ENCODE assay signal across 7 mouse cellular contexts in the genomic region with DNA sequence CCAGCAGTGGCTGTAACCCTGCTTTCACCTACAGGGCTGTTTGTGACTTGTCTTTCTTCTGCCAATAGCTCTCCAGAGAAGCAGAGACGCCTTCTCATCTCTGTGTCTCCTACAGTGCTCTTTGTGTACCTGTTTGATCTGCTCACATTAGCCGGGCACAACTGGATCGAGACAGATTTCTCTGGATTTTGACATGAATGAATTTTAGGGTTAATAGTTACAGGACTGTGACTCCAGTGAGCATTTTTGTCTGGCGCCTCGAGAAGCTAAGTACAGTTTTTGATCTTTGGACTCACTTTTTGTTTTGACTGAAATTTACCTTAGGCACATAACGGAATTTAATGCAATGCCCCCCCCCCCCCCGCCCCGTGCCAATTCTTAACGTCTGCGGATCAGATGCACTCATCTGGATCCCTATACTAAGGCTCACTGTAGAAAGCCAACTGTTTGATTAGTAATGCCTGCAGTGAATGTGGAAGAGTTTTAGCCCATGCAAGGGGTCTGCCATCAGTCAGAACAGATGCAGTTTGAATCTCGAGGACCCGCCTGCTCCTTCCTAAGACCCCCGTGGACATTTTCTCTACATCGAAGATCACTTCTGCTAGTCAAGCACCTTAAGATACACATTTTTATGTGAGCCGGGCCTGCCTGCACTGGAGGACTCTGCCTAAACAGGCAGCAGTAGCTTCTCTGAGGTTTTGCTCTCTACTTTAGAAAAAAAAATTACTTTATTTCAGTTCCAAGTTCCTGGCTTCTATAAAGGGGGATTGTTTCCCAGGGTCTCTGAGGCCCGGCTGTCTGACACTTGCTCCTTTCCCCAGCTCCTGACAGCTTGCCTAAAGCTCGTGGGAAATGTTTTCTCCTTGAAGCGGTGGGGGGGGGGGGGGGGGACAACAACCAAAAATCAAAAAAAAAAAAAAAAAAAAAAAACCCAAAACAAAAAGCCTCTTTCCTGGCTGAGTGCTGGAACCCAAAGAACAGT. TPM values are rescaled to one million over a fixed set of nuclear protein-coding genes. Genes with fewer than 3 reads are reported as not detected.
A peak's percentile ranks its signal among the peaks of the same experiment; 100 is the strongest.
DNase-seq lines count a peak whose midpoint lies in the region; ATAC-seq lines count a peak whose summit lies in the region.

No protein-coding gene starts in this region.

- H3K27me3 ChIP-seq in lung, embryonic 16.5 days (ENCODE audit: control insufficient read depth, insufficient read depth, low read depth, low read length), result no peaks in the 10 kb centered on the region
- H3K27me3 ChIP-seq in hindbrain, embryonic 10.5 days (ENCODE audit: insufficient read depth, poor library complexity, severe bottlenecking), result no peaks in the 10 kb centered on the region
- H3K27me3 ChIP-seq in stomach, embryonic 15.5 days (replicated peaks), result no peaks in the 10 kb centered on the region

- no peak for ATAC-seq in lung, embryonic 16.5 days (ENCODE audit: low read depth)
- no peak for ATAC-seq in stomach, embryonic 15.5 days (ENCODE audit: insufficient read depth, low FRiP score, low read depth)

- H3K27ac ChIP-seq in lung, embryonic 16.5 days (ENCODE audit: low read length), result peak overlapping the region; percentile 74
- peak overlapping the region; percentile 83 for H3K27ac ChIP-seq in hindbrain, embryonic 10.5 days
- H3K27ac ChIP-seq in stomach, embryonic 15.5 days, result peak overlapping the region; percentile 11; the same call in 1 of the 2 replicates

- peak overlapping the region; percentile 12; the same call in 1 of the 2 replicates for H3K9ac ChIP-seq in lung, embryonic 16.5 days (ENCODE audit: low read length)
- H3K9ac ChIP-seq in stomach, embryonic 15.5 days, result no peak overlapping the region

- WGBS in lung, embryonic 16.5 days, result 61% methylated on average over 17 of the region's 18 CpGs
- 69% methylated on average over 18 of the region's 18 CpGs for WGBS in hindbrain, embryonic 10.5 days
- WGBS in stomach, embryonic 15.5 days, result 53% methylated on average over 18 of the region's 18 CpGs

- DNase-seq in lung, adult 18-20 months, result no peak
- no peak for DNase-seq in hindbrain, embryonic 10.5 days (ENCODE audit: low spot score)
- peak; percentile 73 to 87 for DNase-seq in kidney, postnatal 36 days
- no peak for DNase-seq in embryo, embryonic 11 days
- DNase-seq in cerebellum, postnatal 4 days (ENCODE audit: low spot score in 2 of 2), result no peak

- H3K9me3 ChIP-seq in lung, embryonic 16.5 days (ENCODE audit: control insufficient read depth, low read length), result no peaks in the 10 kb centered on the region
- no peaks in the 10 kb centered on the region for H3K9me3 ChIP-seq in hindbrain, embryonic 10.5 days
- H3K9me3 ChIP-seq in stomach, embryonic 15.5 days, result no peaks in the 10 kb centered on the region

- H3K4me2 ChIP-seq in lung, embryonic 16.5 days (ENCODE audit: low read depth, low read length), result peak overlapping the region; percentile 44
- peak overlapping the region; percentile 33 for H3K4me2 ChIP-seq in stomach, embryonic 15.5 days

- peak overlapping the region; percentile 29 for H3K4me3 ChIP-seq in lung, embryonic 16.5 days (ENCODE audit: low read length)
- no peak overlapping the region for H3K4me3 ChIP-seq in hindbrain, embryonic 10.5 days
- H3K4me3 ChIP-seq in stomach, embryonic 15.5 days (replicated peaks), result no peak overlapping the region

- H3K36me3 ChIP-seq in lung, embryonic 16.5 days (ENCODE audit: control insufficient read depth, insufficient read depth, low read length), result no peaks in the 10 kb centered on the region
- no peaks in the 10 kb centered on the region for H3K36me3 ChIP-seq in hindbrain, embryonic 10.5 days
- H3K36me3 ChIP-seq in stomach, embryonic 15.5 days, result no peaks in the 10 kb centered on the region

- peaks cover 14% of the 10 kb centered on the region for H3K4me1 ChIP-seq in lung, embryonic 16.5 days (replicated peaks; ENCODE audit: control insufficient read depth, insufficient read depth, low read length)
- H3K4me1 ChIP-seq in hindbrain, embryonic 10.5 days (replicated peaks), result peaks cover 31% of the 10 kb centered on the region
- peaks cover 8% of the 10 kb centered on the region for H3K4me1 ChIP-seq in stomach, embryonic 15.5 days

RNA-seq across cellular contexts. Expression of a gene that starts 8.4 kb away (rescaled TPM):
- 29.2 and 41.0 TPM in 2 replicates for polyA plus RNA-seq in lung, embryonic 16.5 days (2015; fragmentation: Nextera tagmentation; extraction: Ambion mirVana)
- 11.3 and 11.6 TPM in 2 replicates for polyA plus RNA-seq in hindbrain, embryonic 10.5 days (2016; fragmentation: Nextera tagmentation; extraction: Ambion mirVana)
- polyA plus RNA-seq in stomach, embryonic 15.5 days (2015; fragmentation: Nextera tagmentation; extraction: Ambion mirVana), result 13.6 and 16.4 TPM in 2 replicates

RNA-seq across cellular contexts. Expression of a gene that starts 40.5 kb away (rescaled TPM):
- 48.3 and 70.3 TPM in 2 replicates for polyA plus RNA-seq in lung, embryonic 16.5 days (2015; fragmentation: Nextera tagmentation; extraction: Ambion mirVana)
- not detected in 2 replicates for polyA plus RNA-seq in hindbrain, embryonic 10.5 days (2016; fragmentation: Nextera tagmentation; extraction: Ambion mirVana)
- polyA plus RNA-seq in stomach, embryonic 15.5 days (2015; fragmentation: Nextera tagmentation; extraction: Ambion mirVana), result 5.9 and 7.4 TPM in 2 replicates

RNA-seq across cellular contexts. Expression of a gene that starts 44.3 kb away (rescaled TPM):
- 2.4 and 3.3 TPM in 2 replicates for polyA plus RNA-seq in lung, embryonic 16.5 days (2015; fragmentation: Nextera tagmentation; extraction: Ambion mirVana)
- 0.27 and 0.36 TPM in 2 replicates for polyA plus RNA-seq in hindbrain, embryonic 10.5 days (2016; fragmentation: Nextera tagmentation; extraction: Ambion mirVana)
- 1.3 and 2.8 TPM in 2 replicates for polyA plus RNA-seq in stomach, embryonic 15.5 days (2015; fragmentation: Nextera tagmentation; extraction: Ambion mirVana)

Comparison
In these comparisons a context has a peak if more than half of its experiments do, and no peak if none do; other contexts are left out.
1. H3K27ac ChIP-seq: peak in every context shown above with its lines; median percentile 83 in hindbrain, embryonic 10.5 days; 74 in lung, embryonic 16.5 days; 11 in stomach, embryonic 15.5 days.
2. DNase-seq: peak in kidney, postnatal 36 days (2 of 2); none in lung, adult 18-20 months (0 of 2), hindbrain, embryonic 10.5 days (single experiment), embryo, embryonic 11 days (single experiment) and cerebellum, postnatal 4 days (0 of 2).